Mouse (Mus musculus): ENCODE measurements at regions not wholly inside any gene's neighbourhood (a gene's known extent, or its start where the extent isn't known, plus 50 kb on each side); places are given as distances from the start of the nearest gene placed in this dataset.

- DNase-seq (ENCODE audit: low read depth, low spot score) = no peak
These were observed 2444.8 kb upstream of the Gm12353 start for GRCm38 (mm10) chr4:17160500-17160899.

- peak; percentile 4 for DNase-seq (ENCODE audit: low read depth, low spot score)
These were observed 2441.7 kb upstream of the Gm12353 start for GRCm38 (mm10) chr4:17163581-17163980.

DNA sequence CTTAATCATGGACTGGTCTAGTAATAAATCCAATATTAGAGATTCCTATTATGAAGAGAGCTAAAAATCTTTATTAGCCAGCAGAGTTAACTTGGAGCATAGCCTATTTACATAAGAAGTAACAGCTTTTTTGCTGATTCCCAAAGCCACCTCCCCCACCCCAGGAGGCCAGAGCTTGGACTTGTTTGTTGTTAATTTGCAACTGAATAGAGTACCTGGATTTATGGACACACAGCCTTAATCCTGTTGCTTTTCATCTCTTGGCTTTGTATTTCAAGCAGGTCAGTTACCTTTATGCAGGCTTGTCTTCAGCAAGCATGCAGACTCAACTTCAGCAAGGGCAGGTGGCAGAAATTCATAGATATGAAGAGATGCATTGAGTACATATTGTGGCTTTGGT is 2396.5 kb upstream of the Gm12353 start:
- no peak for DNase-seq (ENCODE audit: low read depth, low spot score)

GRCm38 (mm10) chr4:17239853-17240252 is 2365.4 kb upstream of the Gm12353 start:
- DNase-seq (ENCODE audit: low read depth, low spot score) = no peak

DNA sequence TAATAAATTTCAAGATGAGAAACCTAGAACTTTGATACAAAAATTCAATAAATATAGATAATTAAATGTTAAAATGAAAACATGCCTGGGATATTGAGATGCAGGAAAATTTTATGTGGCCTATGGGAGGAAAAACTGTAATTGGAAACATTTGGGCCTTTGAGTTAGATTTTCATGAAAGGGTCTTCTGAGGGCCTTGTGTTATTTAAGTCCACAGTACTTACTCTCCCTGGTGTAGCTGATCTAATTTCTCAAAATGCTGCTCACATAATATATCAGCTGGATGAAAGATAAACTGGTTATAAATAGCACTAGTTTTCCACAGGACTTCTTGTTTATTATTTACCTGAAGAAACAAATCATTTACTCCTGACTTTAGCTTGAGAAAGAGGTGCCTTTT is 2364.9 kb upstream of the Gm12353 start:
- no peak for DNase-seq (ENCODE audit: low read depth, low spot score)

GRCm38 (mm10) chr4:17259143-17259542 is 2346.1 kb upstream of the Gm12353 start:
- DNase-seq (ENCODE audit: low read depth, low spot score) = no peak

- peak; percentile 55 for DNase-seq (ENCODE audit: low read depth, low spot score)
These were observed 2343.5 kb upstream of the Gm12353 start for GRCm38 (mm10) chr4:17261704-17262103.

DNA sequence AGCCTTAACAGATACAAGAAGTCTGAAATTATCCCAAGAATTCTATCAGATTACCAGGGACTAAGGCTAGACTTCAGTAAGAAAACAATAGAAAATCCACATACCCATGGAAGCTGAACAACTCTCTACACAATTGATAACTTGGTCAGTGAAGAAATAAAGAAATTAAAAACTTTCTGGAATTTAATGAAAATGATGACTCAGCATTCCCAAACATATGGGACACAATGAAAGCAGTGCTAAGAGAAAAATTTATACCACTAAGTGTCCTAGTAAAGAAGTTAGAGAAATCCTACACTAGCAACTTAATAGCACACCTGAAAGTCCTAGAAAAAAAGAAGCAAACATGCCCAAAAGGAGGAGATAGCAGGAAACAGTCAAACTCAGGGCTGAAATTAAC is 2306.1 kb upstream of the Gm12353 start:
- no peak for DNase-seq (ENCODE audit: low read depth, low spot score)

- no peak for DNase-seq (ENCODE audit: low read depth, low spot score)
These were observed 2286.2 kb upstream of the Gm12353 start for GRCm38 (mm10) chr4:17319061-17319460.

- peak; percentile 5 for DNase-seq (ENCODE audit: low read depth, low spot score)
These were observed 2257.2 kb upstream of the Gm12353 start for GRCm38 (mm10) chr4:17348026-17348425.

GRCm38 (mm10) chr4:17360796-17361195 is 2244.5 kb upstream of the Gm12353 start:
- DNase-seq (ENCODE audit: low read depth, low spot score) = no peak
